Mouse (Mus musculus) left cerebral cortex, postnatal 14 days (tissue): ENCODE measurements around the gene Otx2. TPM values are rescaled to one million over a fixed set of nuclear protein-coding genes. Genes with fewer than 3 reads are reported as not detected.

Experiments
- DNase-seq, 2 experiments: peaks; one replicate each; pipeline ENCODE4 v3.0.0; 2021 to 2022; ENCODE audit warnings: low spot score in 2 of 2, mixed read lengths in 1 of 2
- intact Hi-C: fragments of 180-260 bp; cut with DNase I; formaldehyde crosslinking; loops from one replicate; pipeline ENCODE4 v1.15.1; 2025
- total RNA-seq, 2 experiments: library from RNA; stranded (reverse); gene quantifications; 2 replicates each; pipeline ENCODE4 v1.2.3; 2021

Gene Otx2
- total RNA-seq, 2 experiments from 2014 or later = 1.1 to 1.5 TPM

DNA sequence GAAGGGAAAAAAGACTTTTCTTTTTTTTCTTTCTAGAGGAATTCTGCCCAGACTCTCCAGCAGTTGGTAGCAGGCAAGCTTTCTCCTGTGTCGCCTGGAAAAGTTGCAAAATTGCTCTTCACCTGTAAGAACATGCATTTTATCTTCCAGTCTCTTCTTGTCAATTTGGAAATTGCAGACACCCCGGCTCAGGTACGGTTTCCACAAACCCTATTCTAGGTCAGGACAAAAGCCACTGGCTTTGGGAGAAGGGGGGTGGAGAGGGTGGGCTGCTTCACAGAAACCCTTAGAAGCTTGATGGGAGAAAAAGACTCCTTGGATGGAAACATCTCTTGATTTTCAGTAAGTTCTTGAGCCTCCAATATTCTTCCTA lies 3.4 kb downstream of the Otx2 start:
- no peak for DNase-seq
- intact Hi-C loops = no loop called here

DNA sequence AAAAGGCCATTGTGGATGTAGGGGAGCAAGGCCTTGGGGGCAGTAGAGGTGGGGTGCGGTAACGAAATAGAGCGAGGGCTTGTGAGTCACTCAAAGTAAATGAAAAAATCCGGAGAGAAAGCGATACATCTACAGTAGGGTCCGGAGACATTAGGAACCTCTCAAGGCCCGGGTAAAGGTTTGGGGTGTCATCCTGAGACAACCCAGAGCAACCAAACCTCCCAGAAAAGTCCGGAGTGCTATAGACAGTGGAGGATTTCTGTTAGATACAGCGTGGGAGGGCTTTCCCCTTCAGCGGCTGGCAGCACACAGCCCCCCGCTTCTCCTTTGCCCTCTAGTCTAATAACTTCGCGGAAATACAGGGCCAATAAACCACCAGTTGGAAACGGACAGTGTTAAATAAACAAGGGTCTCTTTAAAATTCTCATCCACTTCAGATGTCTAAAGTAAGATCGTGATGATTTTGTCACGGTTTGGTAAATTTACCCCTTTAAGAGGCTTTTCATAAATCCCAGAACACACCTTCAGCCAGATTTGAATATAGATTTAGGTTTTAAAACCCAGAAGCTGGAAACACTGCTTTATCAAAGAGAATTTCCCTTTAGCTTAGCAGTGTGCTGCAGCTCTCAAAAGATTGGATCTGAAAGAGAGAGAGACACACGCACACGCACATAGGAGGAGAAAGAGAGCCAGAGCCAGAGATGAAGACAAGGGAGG lies 3.9 kb downstream of the Otx2 start:
- intact Hi-C loops = loop anchor here (5.0 to 10.0 kb wide), 3 partner anchors 68 to 315 kb away; no protein-coding TSS in a partner anchor

DNA sequence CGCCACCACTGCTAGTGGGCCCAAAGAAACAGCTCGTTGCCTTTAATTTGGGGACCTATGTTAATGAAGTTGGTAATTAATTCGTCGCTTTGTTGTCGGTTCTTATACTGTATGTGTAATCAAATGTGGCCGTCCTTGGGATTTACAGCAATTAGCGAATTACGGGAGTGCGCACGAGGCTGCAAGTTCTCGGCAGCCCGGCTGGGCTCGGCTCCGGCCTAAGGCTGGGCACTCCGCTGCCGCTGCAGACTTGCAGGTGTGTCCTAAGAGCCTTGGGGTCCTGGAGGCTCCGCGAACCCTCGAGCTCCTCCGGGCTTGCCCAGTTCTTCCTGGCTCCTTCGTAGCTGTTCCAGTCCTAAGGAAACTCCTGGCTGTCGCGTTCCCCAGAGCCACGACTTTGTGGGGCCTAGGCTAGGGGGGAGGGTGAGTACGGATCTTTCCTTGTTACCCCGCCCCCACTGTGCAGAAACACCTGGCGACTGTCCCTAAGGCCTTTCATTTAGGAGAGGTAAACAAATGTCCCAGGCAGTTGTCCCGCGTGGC lies 4.8 kb downstream of the Otx2 start:
- no peak for DNase-seq
- intact Hi-C loops = loop anchor here (5.0 to 10.0 kb wide), 3 partner anchors 68 to 316 kb away; no protein-coding TSS in a partner anchor

More for the DNA sequence above, 3.9 kb downstream of the Otx2 start:
- no peak for DNase-seq

- DNase-seq = no peak
- intact Hi-C loops = loop anchor here (5.0 to 10.0 kb wide), 3 partner anchors 69 to 317 kb away; no protein-coding TSS in a partner anchor
Observed at GRCm38 (mm10) chr14:48668051-48668481, 5.6 kb downstream of the Otx2 start.

DNA sequence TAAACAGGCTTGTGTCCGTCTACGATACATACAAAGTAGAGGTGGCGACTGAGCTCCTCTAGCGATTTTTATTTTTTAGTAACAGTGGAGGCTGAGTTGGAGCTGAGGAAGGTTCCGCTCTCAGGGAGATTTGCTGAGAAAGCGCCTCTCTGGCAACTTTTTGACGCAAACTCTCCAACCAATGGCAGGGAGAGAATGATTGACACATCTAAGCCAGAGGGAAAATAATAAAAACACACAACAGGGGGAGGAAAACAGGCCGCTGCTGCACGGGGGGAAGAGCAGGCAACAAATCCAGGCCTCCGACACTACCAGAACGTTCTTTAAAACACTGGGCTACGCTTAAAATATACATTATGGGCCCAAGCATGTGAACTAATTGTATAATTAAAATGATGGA lies 6.2 kb downstream of the Otx2 start:
- intact Hi-C loops = loop anchor here (5.0 to 10.0 kb wide), 3 partner anchors 70 to 317 kb away; no protein-coding TSS in a partner anchor
- no peak for DNase-seq

GRCm38 (mm10) chr14:48666771-48667170 lies 6.8 kb downstream of the Otx2 start:
- DNase-seq = no peak
- intact Hi-C loops = loop anchor here (5.0 to 10.0 kb wide), 3 partner anchors 71 to 318 kb away; no protein-coding TSS in a partner anchor

DNA sequence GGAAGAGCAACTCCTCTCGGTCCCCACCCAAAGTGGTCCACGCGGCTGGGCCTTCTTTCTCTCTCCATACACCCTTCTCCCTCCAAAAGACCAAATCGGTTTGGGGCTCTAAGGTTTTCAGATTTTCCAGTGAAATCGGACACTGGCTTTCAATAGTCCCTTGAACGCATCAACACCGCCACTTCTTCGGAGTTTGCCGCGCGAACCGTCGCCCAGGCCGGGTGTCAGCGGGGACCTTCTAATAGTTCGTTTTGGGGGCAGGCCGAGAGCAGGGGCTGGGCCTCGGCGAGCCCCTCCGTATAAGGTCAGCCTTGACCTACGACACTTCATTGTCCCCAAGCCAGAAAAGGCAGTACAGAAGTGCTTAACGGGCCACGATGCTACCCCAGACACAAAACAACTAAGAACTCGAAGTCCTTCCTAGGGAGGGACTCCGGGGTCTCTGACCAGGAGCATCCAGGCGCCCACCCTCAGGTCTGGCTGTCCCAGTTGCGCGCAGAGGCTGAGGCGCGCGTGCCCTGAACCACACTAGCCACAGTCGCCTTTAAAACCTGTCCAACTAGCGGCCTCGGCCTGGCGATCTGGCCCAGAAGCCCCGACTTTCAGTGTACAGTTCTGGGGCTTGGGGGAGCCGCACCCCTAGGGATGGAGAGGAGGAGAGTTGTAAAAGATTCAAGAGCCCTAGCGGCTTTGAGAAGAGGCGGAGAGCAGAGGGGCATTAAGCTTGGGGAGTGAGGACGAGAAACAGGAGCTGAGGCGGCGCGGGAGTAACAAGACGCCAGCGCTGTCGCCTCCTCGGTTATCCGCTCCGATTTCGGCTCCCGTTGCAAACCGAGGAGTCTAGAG lies 7.6 kb downstream of the Otx2 start:
- intact Hi-C loops = loop anchor here (5.0 to 10.0 kb wide), 3 partner anchors 71 to 319 kb away; no protein-coding TSS in a partner anchor
- DNase-seq = no peak

GRCm38 (mm10) chr14:48664841-48665815 lies 8.5 kb downstream of the Otx2 start:
- no peak for DNase-seq
- intact Hi-C loops = loop anchor here (5.0 to 10.0 kb wide), 3 partner anchors 72 to 320 kb away; no protein-coding TSS in a partner anchor

DNA sequence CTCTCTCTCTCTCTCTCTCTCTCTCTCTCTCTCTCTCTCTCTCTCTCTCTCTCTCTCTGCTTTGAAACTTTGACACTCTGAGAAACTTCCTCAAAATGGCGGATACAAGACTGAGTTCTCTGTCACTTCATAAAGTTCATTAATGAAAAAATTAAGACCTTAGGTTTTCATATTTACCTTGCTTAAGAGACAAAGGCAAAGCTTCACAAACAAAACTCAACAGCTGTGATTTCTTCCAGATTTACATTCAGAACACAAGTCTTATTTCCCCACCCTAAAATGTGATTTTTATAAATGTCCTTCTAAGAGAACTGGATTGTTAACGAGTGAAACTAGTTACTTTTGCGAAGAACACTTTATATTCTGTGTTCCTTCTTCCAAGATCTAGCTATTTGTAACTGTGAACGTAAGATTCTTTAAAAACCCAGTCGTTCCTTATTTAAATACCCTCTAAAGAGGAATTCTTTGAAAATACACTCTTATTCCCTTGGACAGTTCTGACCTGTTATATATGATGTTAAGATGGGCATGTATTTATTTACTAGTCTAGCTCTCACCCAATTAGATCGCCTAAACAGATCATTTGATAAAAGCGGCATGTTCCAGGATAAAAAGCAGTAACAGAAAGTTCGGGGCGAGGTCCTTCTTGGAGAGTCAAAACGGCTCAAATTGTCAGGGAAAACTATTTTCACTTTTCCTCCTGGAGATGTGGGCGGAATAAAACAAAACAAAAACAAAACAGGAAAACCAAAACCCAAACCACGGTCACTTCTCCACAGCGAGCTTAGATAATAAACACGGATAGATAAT lies 9.4 kb downstream of the Otx2 start:
- no peak for DNase-seq
- intact Hi-C loops = loop anchor here (10.0 kb wide), 1 partner anchor 321 kb away; no protein-coding TSS in a partner anchor

DNA sequence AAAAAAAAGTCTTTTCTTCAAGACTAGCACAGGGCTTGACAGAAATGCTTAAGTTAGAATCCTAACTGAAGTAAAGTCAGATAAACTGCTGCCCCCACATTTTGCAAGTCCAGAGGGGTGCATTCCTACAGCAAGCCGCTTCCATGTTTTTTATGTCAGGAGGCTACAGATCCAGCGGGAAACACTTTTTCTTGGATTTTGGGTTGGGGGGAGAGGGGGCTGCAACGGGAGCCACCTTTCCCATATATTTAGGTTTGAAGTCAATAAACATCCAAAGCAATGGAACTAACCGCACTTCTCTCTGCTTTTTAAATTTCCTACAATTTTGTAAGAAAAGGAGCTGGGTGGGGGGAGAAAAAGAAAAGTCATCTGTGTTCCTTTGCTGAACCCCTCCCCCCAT lies 10.1 kb downstream of the Otx2 start:
- DNase-seq = no peak
- intact Hi-C loops = loop anchor here (10.0 kb wide), 1 partner anchor 321 kb away; no protein-coding TSS in a partner anchor

DNA sequence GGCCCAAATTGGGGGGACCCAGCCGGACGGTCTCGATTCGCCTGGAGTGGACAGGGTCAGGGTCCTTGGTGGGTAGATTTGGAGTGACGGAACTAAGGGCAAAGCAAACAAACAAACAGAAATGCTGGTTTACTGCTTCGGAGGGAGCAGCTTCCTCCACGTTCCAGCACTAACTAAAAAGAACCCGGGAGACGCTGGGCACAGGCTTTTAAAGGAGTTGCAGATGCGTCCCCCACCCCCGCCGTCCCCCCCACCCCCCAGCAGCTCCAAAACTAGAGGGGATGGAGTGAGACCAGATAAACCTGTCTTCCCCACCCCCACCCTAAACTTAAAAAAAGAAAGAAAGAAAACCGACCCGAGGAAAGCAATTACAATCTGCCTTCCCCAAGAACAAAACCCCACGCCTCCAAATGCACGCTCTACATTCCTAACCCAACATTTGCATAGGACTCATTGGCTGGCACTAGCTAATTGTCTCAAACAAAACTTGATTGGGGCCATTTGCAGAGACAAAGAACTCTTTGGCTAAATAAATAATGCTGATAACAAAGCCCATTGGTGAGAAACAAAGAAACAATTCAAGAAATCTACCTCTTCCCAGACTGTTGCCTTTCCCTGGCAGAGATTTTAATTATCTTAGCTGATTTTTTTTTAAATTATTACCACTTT lies 10.9 kb downstream of the Otx2 start:
- DNase-seq = no peak
- intact Hi-C loops = loop anchor here (10.0 kb wide), 1 partner anchor 322 kb away; no protein-coding TSS in a partner anchor

DNA sequence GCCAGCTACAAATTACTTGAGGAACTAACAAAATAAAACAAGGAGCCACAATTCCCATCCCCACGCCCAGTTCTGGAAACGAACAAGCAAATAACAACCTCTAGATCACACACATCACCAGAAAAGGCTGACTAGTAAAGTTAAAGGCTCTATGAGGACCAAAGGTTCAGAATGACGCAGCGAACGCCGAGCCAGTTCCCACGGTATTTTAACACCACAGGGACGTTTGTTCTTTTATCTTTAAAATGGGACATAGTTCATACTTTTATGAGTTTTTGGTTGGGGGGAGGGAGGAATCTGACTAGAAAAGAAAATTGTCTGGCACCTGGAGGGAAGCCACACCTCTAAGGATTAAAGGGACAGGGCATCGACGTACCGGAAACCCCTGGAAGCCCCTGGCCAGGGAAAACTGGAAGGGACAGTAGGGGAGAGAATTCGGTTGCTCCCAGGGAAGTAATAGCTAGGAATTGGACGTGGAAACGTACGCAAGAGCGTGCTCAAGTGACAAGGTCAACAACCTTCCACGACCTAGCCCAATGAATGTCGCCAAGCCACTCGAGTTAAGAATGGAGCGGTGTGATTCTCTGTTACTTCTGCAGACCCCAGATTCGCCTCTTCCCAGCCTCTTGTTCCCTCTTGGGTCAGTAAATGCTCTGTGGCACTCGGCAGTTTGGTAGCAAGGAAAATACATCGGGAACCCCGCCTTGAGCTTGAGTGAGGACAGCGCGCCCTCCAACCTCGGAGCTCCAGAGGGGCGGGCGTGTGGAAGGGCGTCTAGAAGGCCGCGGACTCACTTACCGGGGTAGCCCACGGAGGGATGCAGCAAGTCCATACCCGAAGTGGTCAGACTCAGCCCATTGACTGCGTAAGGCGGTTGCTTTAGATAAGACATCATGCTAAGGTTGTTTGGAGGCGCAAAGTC lies 11.7 kb downstream of the Otx2 start:
- intact Hi-C loops = loop anchor here (10.0 kb wide), 1 partner anchor 323 kb away; no protein-coding TSS in a partner anchor

GRCm38 (mm10) chr14:48661151-48661550 lies 12.5 kb downstream of the Otx2 start:
- intact Hi-C loops = loop anchor here (10.0 kb wide), 1 partner anchor 324 kb away; no protein-coding TSS in a partner anchor
- DNase-seq = no peak

More for the DNA sequence above, 11.7 kb downstream of the Otx2 start:
- no peak for DNase-seq

GRCm38 (mm10) chr14:48660593-48660992 lies 13.0 kb downstream of the Otx2 start:
- intact Hi-C loops = loop anchor here (10.0 kb wide), 1 partner anchor 324 kb away; no protein-coding TSS in a partner anchor
- no peak for DNase-seq

DNA sequence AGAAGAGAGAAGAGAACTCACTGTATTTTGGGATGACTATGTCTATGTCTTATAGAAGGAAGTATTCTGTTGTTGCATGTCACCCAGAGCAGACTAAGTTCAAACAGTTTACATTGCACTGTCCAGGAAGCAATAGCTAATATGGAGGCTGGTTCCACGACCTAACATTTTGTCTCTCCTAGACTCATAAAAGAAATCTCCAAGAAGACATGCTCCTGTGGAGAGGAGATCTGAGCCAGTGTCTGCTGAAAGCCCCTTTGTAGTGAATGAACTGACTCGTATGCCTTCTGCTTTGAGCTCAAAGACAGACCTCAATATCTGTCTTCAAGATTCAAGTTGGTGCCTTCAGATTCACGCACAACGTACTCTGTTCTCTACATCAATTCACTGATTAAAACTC lies 14.0 kb downstream of the Otx2 start:
- no peak for DNase-seq
- intact Hi-C loops = loop anchor here (10.0 kb wide), 1 partner anchor 325 kb away; no protein-coding TSS in a partner anchor

- DNase-seq = no peak
- intact Hi-C loops = no loop called here
Observed at GRCm38 (mm10) chr14:48657241-48657640, 16.4 kb downstream of the Otx2 start.
